Mouse (Mus musculus) small intestine, adult 2 months (tissue): ENCODE data around the gene Wdfy3. TPM values are rescaled to one million over a fixed set of nuclear protein-coding genes. Genes with fewer than 3 reads are reported as not detected.
"Not testable (repeated sequence)": the region's sequence is repeated elsewhere in the genome, so short reads cannot be mapped to it uniquely, and the experiment has no call there.

Experiments
- H3K27ac ChIP-seq: fragments of 200-500 bp; 2 replicates; pipeline ENCODE4 v1.5.1; 2012; ENCODE audit warnings: low read depth, low read length, control low read depth, inconsistent platforms; ENCODE audit not compliant: insufficient read depth
- H3K27me3 ChIP-seq: fragments of 200-500 bp; 2 replicates; pipeline ENCODE4 v1.6.1; 2012; ENCODE audit warnings: mild to moderate bottlenecking, moderate library complexity, low read length, inconsistent platforms; ENCODE audit not compliant: control insufficient read depth, insufficient read depth
- H3K36me3 ChIP-seq: fragments of 200-500 bp; 2 replicates; pipeline ENCODE4 v1.6.1; 2012; ENCODE audit warnings: mild to moderate bottlenecking, low read length, control low read depth, inconsistent platforms; ENCODE audit not compliant: control insufficient read depth, insufficient read depth
- H3K4me1 ChIP-seq: fragments of 200-500 bp; 2 replicates; pipeline ENCODE4 v1.6.1; 2012; ENCODE audit warnings: low read length, inconsistent platforms, mixed read lengths; ENCODE audit not compliant: control insufficient read depth, insufficient read depth, insufficient read length
- H3K4me3 ChIP-seq: fragments of 200-500 bp; 2 replicates; pipeline ENCODE4 v1.5.1; 2012; ENCODE audit warnings: low read depth, mild to moderate bottlenecking, control low read depth, inconsistent platforms, low read length, moderate library complexity
- CTCF ChIP-seq: fragments of 200-500 bp; IDR thresholded peaks from 2 replicates; pipeline ENCODE4 v1.5.1; 2012; ENCODE audit warnings: low read depth, mild to moderate bottlenecking, control low read depth, inconsistent platforms, low read length, moderate library complexity, mixed read lengths; ENCODE audit not compliant: insufficient replicate concordance, insufficient read length; ENCODE audit errors: extremely low read depth
- POLR2A ChIP-seq: fragments of 200-500 bp; IDR thresholded peaks from 2 replicates; pipeline ENCODE4 v1.6.1; 2012; ENCODE audit warnings: low read depth, mild to moderate bottlenecking, control low read depth, inconsistent platforms, low read length, moderate library complexity
- WGBS: fragments of 180-500 bp; shearing (Covaris S2); methylation state at CpG from one replicate; pipeline ENCODE4 v1.1.7; 2018; 5-methylcytosine and 5-hydroxymethylcytosine counted together
- polyA plus RNA-seq: library from polyadenylated mRNA; depleted of rRNA; stranded (reverse); fragments of >200 nt; gene quantifications from 2 replicates; pipeline ENCODE4 v1.2.3, GENCODE M21; 2012; rRNA removed

Wdfy3 gene
- polyA plus RNA-seq = 7.3 and 11.3 TPM in 2 replicates

DNA sequence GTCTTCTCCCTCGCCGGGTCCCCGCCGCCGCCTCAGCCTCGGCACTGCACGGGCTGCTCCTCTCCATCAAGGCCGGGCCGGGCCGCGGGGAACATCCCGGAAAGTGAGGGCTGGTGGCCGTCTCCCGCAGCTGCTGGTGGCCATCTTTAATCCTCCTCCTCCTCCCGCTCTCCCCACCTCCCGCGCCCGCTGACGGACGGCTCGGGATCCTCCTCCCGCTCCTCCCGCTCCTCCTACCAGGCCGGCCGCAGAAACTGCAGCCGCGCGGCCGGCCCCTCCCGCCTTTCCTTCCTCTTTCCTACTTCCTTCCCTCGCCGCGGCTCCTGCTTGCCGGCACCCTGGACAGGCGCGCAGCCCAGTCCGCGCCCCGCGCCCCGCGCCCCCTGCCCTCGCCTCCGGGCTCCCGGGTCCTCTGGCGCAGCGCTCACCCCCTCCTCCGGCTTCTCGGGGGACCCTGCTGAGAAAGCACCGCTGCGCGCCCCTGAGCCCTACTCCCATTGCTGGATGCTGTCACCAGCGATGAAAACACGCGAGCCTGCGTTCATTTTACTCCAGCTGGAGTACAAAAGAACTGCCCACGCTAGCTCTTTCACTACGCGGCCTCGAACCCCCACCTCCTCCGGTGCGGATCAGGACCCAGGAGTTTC, at the start of gene Wdfy3:
Gene Wdfy3, minus strand, starts transcription at position 155 of the 647 bp plus-strand sequence.
- 1% methylated on average over 59 of the region's 62 CpGs for WGBS

DNA sequence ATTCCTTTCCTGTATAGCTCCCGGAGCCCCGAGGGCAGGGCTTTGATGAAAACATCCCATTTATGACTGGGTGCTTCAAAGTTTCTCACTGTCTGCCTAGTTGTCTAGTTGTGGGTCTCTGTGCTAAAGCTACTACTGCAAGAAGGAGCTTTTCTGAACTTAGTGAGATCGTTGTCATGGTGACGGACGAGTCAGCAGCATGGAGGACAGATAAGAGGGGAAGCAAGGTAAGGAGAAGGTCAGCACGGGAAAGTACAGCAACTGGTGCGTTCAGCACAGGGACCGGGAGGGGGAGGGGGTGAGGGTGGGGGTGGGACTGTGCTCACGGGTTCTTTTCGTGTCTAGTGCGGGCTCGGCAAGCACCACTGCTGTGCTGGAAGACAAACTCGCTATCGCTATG, 43.3 kb upstream of the Wdfy3 start:
- H3K4me3 ChIP-seq = no peak overlapping the region
- H3K36me3 ChIP-seq = no peaks in the 10 kb centered on the region
- TF ChIP-seq CTCF (no peak), POLR2A (no peak)
- no peak overlapping the region for H3K27ac ChIP-seq
- H3K4me1 ChIP-seq = no peaks in the 10 kb centered on the region
- no peaks in the 10 kb centered on the region for H3K27me3 ChIP-seq
- WGBS = 20% methylated on average over 14 of the region's 14 CpGs

More for the DNA sequence above, at the start of gene Wdfy3:
- Histone ChIP-seq H3K4me3 (peak within 1 kb of the TSS; percentile 99), H3K27me3 (no peaks in the 10 kb centered on the region), H3K4me1 (peaks cover 5% of the 10 kb centered on the region), H3K36me3 (no peaks in the 10 kb centered on the region), H3K27ac (peak within 1 kb of the TSS; percentile 65)
- TF ChIP-seq CTCF = no peak
- TF ChIP-seq POLR2A = peak; percentile 57; the same call in 1 of the 2 replicates

DNA sequence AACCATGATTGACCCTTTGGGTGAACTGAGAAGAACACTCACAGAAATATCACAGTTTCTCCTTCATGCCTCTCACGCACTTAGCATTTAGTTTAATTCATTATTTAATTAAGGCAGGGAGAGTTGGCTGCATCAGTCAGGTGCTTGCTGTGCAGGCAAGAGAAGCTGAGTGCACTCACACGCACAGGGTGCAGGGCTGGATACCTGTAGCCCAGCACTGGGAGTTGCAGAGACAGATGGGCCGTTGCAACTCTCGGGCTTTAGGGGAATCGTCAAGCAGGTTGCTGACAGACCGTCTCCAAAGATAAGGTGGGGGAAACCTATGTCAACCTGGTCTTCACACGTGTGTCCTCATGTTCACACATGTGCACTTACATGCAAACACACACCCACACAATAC, 42.3 kb upstream of the Wdfy3 start:
- 78% methylated on average over 7 of the region's 7 CpGs for WGBS
- H3K4me3 ChIP-seq = no peak overlapping the region
- H3K27ac ChIP-seq = no peak overlapping the region
- H3K27me3 ChIP-seq = no peaks in the 10 kb centered on the region
- no peaks in the 10 kb centered on the region for H3K4me1 ChIP-seq
- TF ChIP-seq CTCF = no peak
- no peak for TF ChIP-seq POLR2A
- H3K36me3 ChIP-seq = no peaks in the 10 kb centered on the region

DNA sequence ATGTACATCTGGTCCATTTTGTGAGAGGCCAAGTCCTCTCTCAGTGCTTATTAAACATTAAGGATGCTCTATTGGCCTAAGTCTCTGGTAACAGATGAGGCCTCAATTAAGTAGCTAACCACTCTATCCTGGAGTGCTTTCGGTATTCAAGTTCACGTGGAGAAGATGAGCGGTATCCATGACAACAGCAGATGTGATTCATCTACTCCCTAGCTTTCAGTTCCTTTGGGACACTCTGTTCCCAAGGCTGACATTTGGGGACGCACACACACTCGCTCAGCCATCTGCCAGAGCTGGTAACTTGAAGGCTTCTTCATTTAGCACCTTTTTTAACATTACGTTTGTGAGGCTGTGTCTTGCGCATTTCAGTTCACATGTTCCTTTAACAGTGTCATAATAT, 40.3 kb upstream of the Wdfy3 start:
- no peak overlapping the region for H3K27ac ChIP-seq
- TF ChIP-seq POLR2A (no peak), CTCF (no peak)

DNA sequence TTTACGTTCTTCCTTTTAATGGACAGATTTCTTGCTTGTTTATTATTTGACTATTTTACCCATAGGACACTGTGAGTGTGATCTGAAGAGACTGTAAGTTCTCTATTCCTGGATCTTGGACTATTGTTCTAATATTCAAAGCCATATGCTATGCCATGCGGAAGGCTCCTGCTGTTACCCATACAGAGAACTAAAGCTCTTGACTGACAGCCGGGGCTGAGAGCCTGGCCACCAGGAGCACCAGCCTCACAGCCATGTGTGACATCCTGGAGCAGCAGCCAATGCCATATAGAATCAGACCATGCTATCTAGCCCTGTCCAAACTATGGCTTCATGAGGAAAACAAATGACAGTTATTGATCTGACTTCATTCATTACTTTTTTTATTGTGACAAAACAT, 36.2 kb upstream of the Wdfy3 start:
- 78% methylated on average over 3 of the region's 3 CpGs for WGBS
- TF ChIP-seq CTCF (no peak), POLR2A (no peak)
- no peaks in the 10 kb centered on the region for H3K36me3 ChIP-seq

More for the DNA sequence above, 40.3 kb upstream of the Wdfy3 start:
- 88% methylated on average over 7 of the region's 7 CpGs for WGBS
- no peak overlapping the region for H3K4me3 ChIP-seq
- H3K27me3 ChIP-seq = no peaks in the 10 kb centered on the region
- H3K36me3 ChIP-seq = no peaks in the 10 kb centered on the region
- H3K4me1 ChIP-seq = no peaks in the 10 kb centered on the region

DNA sequence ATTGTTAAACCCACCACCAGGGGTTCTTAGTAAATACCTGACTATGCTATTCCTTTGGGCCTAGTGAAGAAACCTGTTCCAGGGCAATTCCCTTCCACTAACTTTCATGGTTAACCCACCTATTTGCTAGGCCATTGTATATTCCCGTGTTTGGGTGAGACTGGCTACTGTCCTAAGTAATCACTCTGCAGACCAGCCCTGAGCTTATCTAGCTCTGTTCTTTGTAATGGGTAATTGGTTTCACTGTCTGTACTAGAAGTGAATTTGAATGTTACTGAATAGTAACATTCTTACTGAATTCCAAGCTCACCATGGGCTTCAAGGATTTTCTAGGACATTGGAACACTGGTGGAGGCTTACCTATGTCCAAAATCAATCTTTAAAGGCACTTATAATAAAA, 32.1 kb upstream of the Wdfy3 start:
- H3K27me3 ChIP-seq, H3K4me3 ChIP-seq, H3K36me3 ChIP-seq, H3K4me1 ChIP-seq, H3K27ac ChIP-seq: not testable (repeated sequence)
- 71% methylated on average over 1 of the region's 1 CpGs for WGBS

More for the DNA sequence above, 36.2 kb upstream of the Wdfy3 start:
- Histone ChIP-seq H3K27me3 (no peaks in the 10 kb centered on the region), H3K4me1 (no peaks in the 10 kb centered on the region), H3K4me3 (no peak overlapping the region), H3K27ac (no peak overlapping the region)

DNA sequence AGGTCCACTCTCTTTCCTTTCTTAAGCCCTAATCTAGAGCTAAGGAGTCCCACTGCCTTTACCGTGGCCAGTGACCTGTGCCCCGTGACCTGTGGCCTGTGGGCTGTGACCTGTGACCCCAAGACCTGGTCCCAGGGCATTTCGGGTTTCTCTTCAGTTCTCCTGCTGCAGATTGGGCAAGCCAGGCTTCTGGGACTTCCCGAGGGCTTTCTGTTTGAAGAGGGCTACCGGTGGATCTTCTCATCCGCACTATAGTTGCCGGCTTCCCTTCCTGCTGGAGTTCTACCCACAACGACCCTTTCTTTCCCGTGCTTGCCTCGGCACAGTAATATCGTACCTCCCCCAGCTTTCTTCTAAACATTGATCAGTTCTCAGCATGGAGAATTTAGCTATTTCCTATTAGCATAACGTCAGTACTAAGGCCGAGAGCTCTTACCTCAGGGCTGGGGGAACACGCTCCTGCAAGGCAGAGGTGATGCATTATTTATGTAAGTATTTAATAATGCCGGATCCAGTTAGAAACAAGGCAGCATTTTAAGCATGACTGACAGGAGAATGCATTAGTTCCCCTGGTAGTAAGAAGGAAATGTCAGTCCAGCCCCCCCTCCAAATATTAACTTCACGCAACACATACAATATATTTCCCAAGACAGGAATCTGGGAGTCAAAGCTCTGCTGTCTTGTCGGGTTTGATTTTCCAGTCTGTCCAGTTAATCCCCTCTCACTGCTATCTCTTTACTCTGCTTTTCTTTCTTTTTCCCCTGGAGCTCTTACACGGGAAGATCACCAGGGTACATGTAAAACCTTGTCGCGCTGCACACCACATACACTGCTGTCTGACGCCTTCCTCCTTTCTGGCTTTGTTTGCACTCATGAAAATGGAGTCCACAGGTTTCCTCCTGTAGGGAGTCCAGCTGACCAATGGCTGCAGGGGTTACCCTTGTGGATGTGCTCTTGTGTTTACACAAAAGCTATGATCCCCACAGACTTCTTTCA, 30.8 kb upstream of the Wdfy3 start:
- Histone ChIP-seq H3K4me3 (no peak overlapping the region), H3K4me1 (no peaks in the 10 kb centered on the region), H3K27ac (no peak overlapping the region), H3K36me3 (no peaks in the 10 kb centered on the region), H3K27me3 (no peaks in the 10 kb centered on the region)
- 68% methylated on average over 21 of the region's 21 CpGs for WGBS
- no peak for TF ChIP-seq CTCF
